Mouse (Mus musculus) cerebellum, postnatal 14 days (tissue): ENCODE results near the gene Klrb1f.
"Not testable (repeated sequence)": the region's sequence is repeated elsewhere in the genome, so short reads cannot be mapped to it uniquely, and the experiment has no call there.

Source experiments
- DNase-seq, 2 experiments: peaks; one replicate each; pipeline ENCODE4 v3.0.0; 2021; ENCODE audit warnings: mixed read lengths in 2 of 2

Gene Klrb1f

GRCm38 (mm10) chr6:129045601-129046000 lies at the start of gene Klrb1f:
Gene Klrb1f, plus strand, starts transcription at chr6:129045901.
- no peak for DNase-seq

- DNase-seq: no peak
Measured at GRCm38 (mm10) chr6:128996054-128996767, 49.5 kb upstream of the Klrb1f start.

GRCm38 (mm10) chr6:128996768-128997442 lies 48.8 kb upstream of the Klrb1f start:
- no peak for DNase-seq

GRCm38 (mm10) chr6:129001392-129001791 lies 44.3 kb upstream of the Klrb1f start:
- no peak for DNase-seq

GRCm38 (mm10) chr6:129008552-129008951 lies 37.1 kb upstream of the Klrb1f start:
- no peak for DNase-seq

- not testable (repeated sequence) for DNase-seq
Measured at GRCm38 (mm10) chr6:129009846-129010504, 35.7 kb upstream of the Klrb1f start.

- DNase-seq: no peak
Measured at GRCm38 (mm10) chr6:129010505-129010873, 35.2 kb upstream of the Klrb1f start.

- not testable (repeated sequence) for DNase-seq
Measured at GRCm38 (mm10) chr6:129012012-129012411, 33.7 kb upstream of the Klrb1f start.

GRCm38 (mm10) chr6:129012966-129013365 lies 32.7 kb upstream of the Klrb1f start:
- DNase-seq: no peak

GRCm38 (mm10) chr6:129013762-129014276 lies 31.9 kb upstream of the Klrb1f start:
- no peak for DNase-seq

- no peak for DNase-seq
Measured at GRCm38 (mm10) chr6:129014399-129014798, 31.3 kb upstream of the Klrb1f start.

- no peak for DNase-seq
Measured at GRCm38 (mm10) chr6:129027451-129028248, 18.1 kb upstream of the Klrb1f start.

GRCm38 (mm10) chr6:129030175-129030824 lies 15.4 kb upstream of the Klrb1f start:
- DNase-seq: no peak

- no peak for DNase-seq
Measured at GRCm38 (mm10) chr6:129030964-129031363, 14.7 kb upstream of the Klrb1f start.

GRCm38 (mm10) chr6:129033397-129033796 lies 12.3 kb upstream of the Klrb1f start:
- DNase-seq: peak in 1 of 2 experiments; percentile 3

- DNase-seq: no peak
Measured at GRCm38 (mm10) chr6:129035017-129035416, 10.7 kb upstream of the Klrb1f start.

- no peak for DNase-seq
Measured at GRCm38 (mm10) chr6:129036326-129036725, 9.4 kb upstream of the Klrb1f start.

GRCm38 (mm10) chr6:129036890-129037463 lies 8.7 kb upstream of the Klrb1f start:
- DNase-seq: no peak

GRCm38 (mm10) chr6:129041470-129041869 lies 4.2 kb upstream of the Klrb1f start:
- DNase-seq: no peak

GRCm38 (mm10) chr6:129042470-129042869 lies 3.2 kb upstream of the Klrb1f start:
- no peak for DNase-seq

- DNase-seq: no peak
Measured at GRCm38 (mm10) chr6:129048381-129048780, 2.7 kb downstream of the Klrb1f start.
